Comparison of ENCODE assay signal across 8 mouse cellular contexts in genomic region chr13:49480057-49480456, GRCm38 (mm10). TPM values are rescaled to one million over a fixed set of nuclear protein-coding genes. Genes with fewer than 3 reads are reported as not detected.
DNase-seq lines count a peak whose midpoint lies in the region; ATAC-seq and TF ChIP-seq lines count a peak whose summit lies in the region.

No protein-coding gene starts in this region.

- TF ChIP-seq POLR2A in myocyte (IDR thresholded peaks at IDR 0.05; ENCODE audit: insufficient read length, low read depth) = no peak

- WGBS in limb, embryonic 13.5 days = 51% methylated on average over 2 of the region's 2 CpGs
- 90% methylated on average over 2 of the region's 2 CpGs for WGBS in limb, embryonic 10.5 days
- 46% methylated on average over 2 of the region's 2 CpGs for WGBS in intestine, embryonic 16.5 days

- H3ac ChIP-seq in myocyte (ENCODE audit: control insufficient read depth, insufficient read length) = no peak overlapping the region

- no peak for DNase-seq in limb, embryonic 10.5 days (ENCODE audit: low spot score)
- DNase-seq in adrenal gland, postnatal 36 days = peak; percentile 84 to 85
- DNase-seq in fibroblast of lung, adult 2 months (ENCODE audit: low read depth) = peak; percentile 89
- DNase-seq in thymus, postnatal 25 days = no peak
- no peak for DNase-seq in retina, postnatal 1 day

- no peaks in the 10 kb centered on the region for H3K27me3 ChIP-seq in limb, embryonic 13.5 days
- no peaks in the 10 kb centered on the region for H3K27me3 ChIP-seq in limb, embryonic 10.5 days (ENCODE audit: low read depth, poor library complexity, severe bottlenecking)
- H3K27me3 ChIP-seq in intestine, embryonic 16.5 days (replicated peaks; ENCODE audit: control insufficient read depth, insufficient read depth, low read length) = no peaks in the 10 kb centered on the region
- no peaks in the 10 kb centered on the region for H3K27me3 ChIP-seq in myocyte (ENCODE audit: control insufficient read depth, insufficient read depth, insufficient read length)

- no peak overlapping the region for H3K4me3 ChIP-seq in limb, embryonic 13.5 days
- H3K4me3 ChIP-seq in limb, embryonic 10.5 days = no peak overlapping the region
- H3K4me3 ChIP-seq in intestine, embryonic 16.5 days (ENCODE audit: low read length) = no peak overlapping the region
- H3K4me3 ChIP-seq in myocyte = no peak overlapping the region

- H3K9me3 ChIP-seq in limb, embryonic 13.5 days = no peaks in the 10 kb centered on the region
- no peaks in the 10 kb centered on the region for H3K9me3 ChIP-seq in limb, embryonic 10.5 days (replicated peaks)
- H3K9me3 ChIP-seq in intestine, embryonic 16.5 days (ENCODE audit: control insufficient read depth, low read length) = no peaks in the 10 kb centered on the region

- no peak overlapping the region for H3K9ac ChIP-seq in limb, embryonic 13.5 days
- no peak overlapping the region for H3K9ac ChIP-seq in intestine, embryonic 16.5 days (ENCODE audit: low read depth, low read length)

- no peaks in the 10 kb centered on the region for H3K36me3 ChIP-seq in limb, embryonic 13.5 days
- H3K36me3 ChIP-seq in limb, embryonic 10.5 days = no peaks in the 10 kb centered on the region
- H3K36me3 ChIP-seq in intestine, embryonic 16.5 days (ENCODE audit: control insufficient read depth, insufficient read depth, low read length) = no peaks in the 10 kb centered on the region
- no peaks in the 10 kb centered on the region for H3K36me3 ChIP-seq in myocyte (ENCODE audit: control insufficient read depth, insufficient read depth)

- H3K4me1 ChIP-seq in limb, embryonic 13.5 days = peaks cover 43% of the 10 kb centered on the region
- no peaks in the 10 kb centered on the region for H3K4me1 ChIP-seq in limb, embryonic 10.5 days
- peaks cover 7% of the 10 kb centered on the region; the same call in 1 of the 2 replicates for H3K4me1 ChIP-seq in intestine, embryonic 16.5 days (ENCODE audit: control insufficient read depth, insufficient read depth, low read length)

- H3K27ac ChIP-seq in limb, embryonic 13.5 days = peak overlapping the region; percentile 45
- no peak overlapping the region for H3K27ac ChIP-seq in limb, embryonic 10.5 days
- no peak overlapping the region for H3K27ac ChIP-seq in intestine, embryonic 16.5 days (ENCODE audit: low read length)

- ATAC-seq in limb, embryonic 13.5 days (ENCODE audit: low FRiP score, low read depth) = peak; percentile 87; the same call in 1 of the 2 replicates
- peak; percentile 82 for ATAC-seq in intestine, embryonic 16.5 days

- no peaks in the 10 kb centered on the region for H3K79me2 ChIP-seq in myocyte (ENCODE audit: control insufficient read depth, insufficient read depth)

- H3K4me2 ChIP-seq in limb, embryonic 13.5 days (replicated peaks) = no peak overlapping the region
- no peak overlapping the region for H3K4me2 ChIP-seq in intestine, embryonic 16.5 days (ENCODE audit: low read depth, low read length)
- H3K4me2 ChIP-seq in myocyte (ENCODE audit: low read depth) = peak overlapping the region; percentile 13

TF ChIP-seq in myocyte, 11 proteins besides CTCF, POLR2A, EP300 and RAD21:
- TF ChIP-seq MAX (IDR thresholded peaks at IDR 0.05; ENCODE audit: low read depth) (no peak), CEBPB (IDR thresholded peaks at IDR 0.05; ENCODE audit: insufficient read depth, poor library complexity, severe bottlenecking) (peak; percentile 59; the same call in 1 of the 2 replicates)

RNA-seq across cellular contexts. Expression of gene Tes3-ps, which starts 13.1 kb away (rescaled TPM):
- 1.2 and 1.5 TPM in 2 replicates for polyA plus RNA-seq in limb, embryonic 13.5 days (2015; fragmentation: Nextera tagmentation; extraction: Ambion mirVana)
- polyA plus RNA-seq in limb, embryonic 10.5 days (2016; fragmentation: Nextera tagmentation; extraction: Ambion mirVana) = 1.0 and 1.5 TPM in 2 replicates
- 1 to 10 TPM; 1.5 to 1.7 TPM for total RNA-seq in adrenal gland, postnatal 36 days (2021)
- polyA plus RNA-seq in intestine, embryonic 16.5 days (2015; fragmentation: Nextera tagmentation; extraction: Ambion mirVana) = 0.56 and 0.67 TPM in 2 replicates
- 0.61 TPM for polyA plus RNA-seq in myocyte (2012; fragmentation: generic; extraction: Trizol)

RNA-seq across cellular contexts. Expression of gene Ecm2, which starts 24.6 kb away (rescaled TPM):
- polyA plus RNA-seq in limb, embryonic 13.5 days (2015; fragmentation: Nextera tagmentation; extraction: Ambion mirVana) = 1.4 and 1.9 TPM in 2 replicates
- 0.21 and 0.45 TPM in 2 replicates for polyA plus RNA-seq in limb, embryonic 10.5 days (2016; fragmentation: Nextera tagmentation; extraction: Ambion mirVana)
- total RNA-seq in adrenal gland, postnatal 36 days (2021) = 1 to 10 TPM; 6.7 to 6.9 TPM
- 0.62 and 0.82 TPM in 2 replicates for polyA plus RNA-seq in intestine, embryonic 16.5 days (2015; fragmentation: Nextera tagmentation; extraction: Ambion mirVana)
- 0.08 TPM for polyA plus RNA-seq in myocyte (2012; fragmentation: generic; extraction: Trizol)

RNA-seq across cellular contexts. Expression of gene Ippk, which starts 59.0 kb away (rescaled TPM):
- polyA plus RNA-seq in limb, embryonic 13.5 days (2015; fragmentation: Nextera tagmentation; extraction: Ambion mirVana) = 13.9 and 14.3 TPM in 2 replicates
- polyA plus RNA-seq in limb, embryonic 10.5 days (2016; fragmentation: Nextera tagmentation; extraction: Ambion mirVana) = 17.3 and 21.0 TPM in 2 replicates
- 10 to 100 TPM; 33.1 to 49.4 TPM for total RNA-seq in adrenal gland, postnatal 36 days (2021)
- polyA plus RNA-seq in intestine, embryonic 16.5 days (2015; fragmentation: Nextera tagmentation; extraction: Ambion mirVana) = 18.0 and 19.9 TPM in 2 replicates
- 4.5 TPM for polyA plus RNA-seq in myocyte (2012; fragmentation: generic; extraction: Trizol)

Comparison
In these comparisons a context has a peak if more than half of its experiments do, and no peak if none do; other contexts are left out.
1. DNase-seq: peak in adrenal gland, postnatal 36 days (2 of 2) and fibroblast of lung, adult 2 months (single experiment); none in limb, embryonic 10.5 days (single experiment), thymus, postnatal 25 days (single experiment) and retina, postnatal 1 day (single experiment).